In genomic region chr17:25109578-25109977, GRCm38 (mm10) we compare ENCODE assay signal across 9 mouse cellular contexts. TPM values are rescaled to one million over a fixed set of nuclear protein-coding genes. Genes with fewer than 3 reads are reported as not detected.
DNase-seq lines count a peak whose midpoint lies in the region; ATAC-seq and TF ChIP-seq lines count a peak whose summit lies in the region.
"Had no signal": no experiment of that assay in that cellular context is flagged by ENCODE, and none has a peak within 500 bp of the region (broad histone marks: within the 10 kb centered on the region; RNA-seq: fewer than 3 reads in every experiment).

No protein-coding gene starts in this region.

- no peaks in the 10 kb centered on the region for H3K9me3 ChIP-seq in midbrain, postnatal 0 days (ENCODE audit: low read length)
- no peaks in the 10 kb centered on the region for H3K9me3 ChIP-seq in midbrain, embryonic 16.5 days (replicated peaks; ENCODE audit: control insufficient read depth, low read length, poor library complexity, severe bottlenecking)
- H3K9me3 ChIP-seq: heart, embryonic 13.5 days had no signal

- no peak overlapping the region for H3K4me3 ChIP-seq in midbrain, postnatal 0 days (ENCODE audit: low read depth, low read length)
- no peak overlapping the region for H3K4me3 ChIP-seq in midbrain, embryonic 16.5 days (ENCODE audit: low read depth, low read length)
- H3K4me3 ChIP-seq: heart, embryonic 13.5 days had no signal

- no peak for ATAC-seq in midbrain, postnatal 0 days (ENCODE audit: low FRiP score)
- ATAC-seq in midbrain, embryonic 16.5 days, result no peak

- no peak overlapping the region for H3K4me2 ChIP-seq in midbrain, postnatal 0 days (ENCODE audit: low read depth, low read length, poor library complexity, severe bottlenecking)
- no peak overlapping the region for H3K4me2 ChIP-seq in midbrain, embryonic 16.5 days (ENCODE audit: low read length)
- H3K4me2 ChIP-seq: heart, embryonic 13.5 days had no signal

- TF ChIP-seq CTCF in midbrain, postnatal 0 days (IDR thresholded peaks at IDR 0.05), result peak; percentile 72

- no peak overlapping the region for H3K9ac ChIP-seq in midbrain, postnatal 0 days (replicated peaks; ENCODE audit: low read length, poor library complexity, severe bottlenecking)
- no peak overlapping the region for H3K9ac ChIP-seq in midbrain, embryonic 16.5 days (ENCODE audit: low read depth, low read length)
- H3K9ac ChIP-seq: heart, embryonic 13.5 days had no signal

- 81% methylated on average over 2 of the region's 2 CpGs for WGBS in midbrain, postnatal 0 days
- 72% methylated on average over 2 of the region's 2 CpGs for WGBS in midbrain, embryonic 16.5 days

- no peaks in the 10 kb centered on the region for H3K27me3 ChIP-seq in midbrain, postnatal 0 days (ENCODE audit: insufficient read depth, low read length)
- H3K27me3 ChIP-seq in midbrain, embryonic 16.5 days (ENCODE audit: control insufficient read depth, insufficient read depth, low read depth, low read length), result no peaks in the 10 kb centered on the region
- H3K27me3 ChIP-seq: heart, embryonic 13.5 days had no signal

- H3K27ac ChIP-seq in midbrain, postnatal 0 days (ENCODE audit: low read depth, low read length), result no peak overlapping the region
- H3K27ac ChIP-seq in midbrain, embryonic 16.5 days (ENCODE audit: low read length), result no peak overlapping the region
- H3K27ac ChIP-seq: heart, embryonic 13.5 days had no signal

- H3K4me1 ChIP-seq in midbrain, postnatal 0 days (ENCODE audit: insufficient read depth, low read length), result peaks cover under 1% of the 10 kb centered on the region; the same call in 1 of the 2 replicates
- H3K4me1 ChIP-seq in midbrain, embryonic 16.5 days (ENCODE audit: control insufficient read depth, insufficient read depth, low read length), result peaks cover 1% of the 10 kb centered on the region; the same call in 1 of the 2 replicates

- DNase-seq in adrenal gland, adult 2 months, result peak; percentile 59
- DNase-seq in adrenal gland, adult 8-10 months, result no peak
- DNase-seq in midbrain, postnatal 0 days (ENCODE audit: low spot score), result peak; percentile 23
- peak; percentile 60 for DNase-seq in embryo, embryonic 10.5 days (ENCODE audit: low spot score)
- peak; percentile 73 for DNase-seq in kidney, postnatal 10 days
- DNase-seq in mesoderm, embryonic 11.5 days (ENCODE audit: low read depth, low spot score), result peak; percentile 50
- no peak for DNase-seq in layer of hippocampus, postnatal 25 days (ENCODE audit: extremely low spot score in 1 of 2, low spot score in 1 of 2)

- peaks cover 55% of the 10 kb centered on the region for H3K36me3 ChIP-seq in midbrain, postnatal 0 days (ENCODE audit: insufficient read depth, low read length)
- peaks cover 34% of the 10 kb centered on the region for H3K36me3 ChIP-seq in midbrain, embryonic 16.5 days (ENCODE audit: control insufficient read depth, insufficient read depth, low read length)

RNA-seq across cellular contexts. Expression of gene Telo2, which starts 6.2 kb away (rescaled TPM):
- total RNA-seq in adrenal gland, adult 2 months (2021), result 10 to 100 TPM; 16.4 to 24.5 TPM
- polyA plus RNA-seq in adrenal gland, adult 2 months (2012; rRNA removed), result 15.5 and 15.7 TPM in 2 replicates
- 10 to 100 TPM; 24.0 to 40.2 (median 29.5) TPM for total RNA-seq in adrenal gland, adult 8-10 months (2022)
- total RNA-seq in midbrain, postnatal 0 days (2014; rRNA removed), result 45.0 and 56.3 TPM in 2 replicates
- polyA plus RNA-seq in midbrain, postnatal 0 days (2015; fragmentation: Nextera tagmentation; extraction: Ambion mirVana), result 34.9 and 36.5 TPM in 2 replicates
- polyA plus RNA-seq in midbrain, embryonic 16.5 days (2015; fragmentation: Nextera tagmentation; extraction: Ambion mirVana), result 51.9 and 53.4 TPM in 2 replicates
- total RNA-seq in layer of hippocampus, postnatal 25 days (2021), result 10 to 100 TPM; 29.3 to 43.2 TPM

RNA-seq across cellular contexts. Expression of gene Ptx4, which starts 11.0 kb away (rescaled TPM):
- not detected for total RNA-seq in adrenal gland, adult 2 months (2021)
- polyA plus RNA-seq in adrenal gland, adult 2 months (2012; rRNA removed), result not detected in 2 replicates
- total RNA-seq in adrenal gland, adult 8-10 months (2022), result not detected
- total RNA-seq in midbrain, postnatal 0 days (2014; rRNA removed), result 0.42 TPM in 1 of 2 replicates, not detected in the other
- polyA plus RNA-seq in midbrain, postnatal 0 days (2015; fragmentation: Nextera tagmentation; extraction: Ambion mirVana), result 0.20 and 0.59 TPM in 2 replicates
- polyA plus RNA-seq in midbrain, embryonic 16.5 days (2015; fragmentation: Nextera tagmentation; extraction: Ambion mirVana), result 0.38 TPM in 1 of 2 replicates, not detected in the other
- 1 to 10 TPM; 2.5 to 2.9 TPM for total RNA-seq in layer of hippocampus, postnatal 25 days (2021)

RNA-seq across cellular contexts. Expression of gene Clcn7, which starts 23.6 kb away (rescaled TPM):
- total RNA-seq in adrenal gland, adult 2 months (2021), result 10 to 100 TPM; 38.3 to 48.6 TPM
- polyA plus RNA-seq in adrenal gland, adult 2 months (2012; rRNA removed), result 33.9 and 37.4 TPM in 2 replicates
- 10 to 100 TPM; 47.4 to 77.7 (median 67.8) TPM for total RNA-seq in adrenal gland, adult 8-10 months (2022)
- 37.9 and 39.5 TPM in 2 replicates for total RNA-seq in midbrain, postnatal 0 days (2014; rRNA removed)
- polyA plus RNA-seq in midbrain, postnatal 0 days (2015; fragmentation: Nextera tagmentation; extraction: Ambion mirVana), result 25.5 and 26.7 TPM in 2 replicates
- polyA plus RNA-seq in midbrain, embryonic 16.5 days (2015; fragmentation: Nextera tagmentation; extraction: Ambion mirVana), result 33.6 and 36.1 TPM in 2 replicates
- 10 to 100 TPM; 49.6 to 54.2 TPM for total RNA-seq in layer of hippocampus, postnatal 25 days (2021)

RNA-seq across cellular contexts. Expression of gene Tmem204, which starts 26.2 kb away (rescaled TPM):
- 10 to 100 TPM; 32.2 to 44.8 TPM for total RNA-seq in adrenal gland, adult 2 months (2021)
- 59.2 and 64.1 TPM in 2 replicates for polyA plus RNA-seq in adrenal gland, adult 2 months (2012; rRNA removed)
- total RNA-seq in adrenal gland, adult 8-10 months (2022), result 10 to 100 TPM; 35.3 to 56.0 (median 52.6) TPM
- total RNA-seq in midbrain, postnatal 0 days (2014; rRNA removed), result 11.1 and 11.2 TPM in 2 replicates
- 8.2 and 8.3 TPM in 2 replicates for polyA plus RNA-seq in midbrain, postnatal 0 days (2015; fragmentation: Nextera tagmentation; extraction: Ambion mirVana)
- polyA plus RNA-seq in midbrain, embryonic 16.5 days (2015; fragmentation: Nextera tagmentation; extraction: Ambion mirVana), result 10.3 and 11.1 TPM in 2 replicates
- total RNA-seq in layer of hippocampus, postnatal 25 days (2021), result 1 to 10 TPM; 8.0 to 8.4 TPM

RNA-seq across cellular contexts. Expression of gene Ccdc154, which starts 52.7 kb away (rescaled TPM):
- under 1 TPM in 1 of 2 experiments, not detected in 1; 0.12 TPM for total RNA-seq in adrenal gland, adult 2 months (2021)
- polyA plus RNA-seq in adrenal gland, adult 2 months (2012; rRNA removed), result 0.03 and 0.07 TPM in 2 replicates
- under 1 TPM in 3 of 4 experiments, not detected in 1; 0.09 to 0.34 (median 0.19) TPM for total RNA-seq in adrenal gland, adult 8-10 months (2022)
- total RNA-seq in midbrain, postnatal 0 days (2014; rRNA removed), result not detected in 2 replicates
- not detected in 2 replicates for polyA plus RNA-seq in midbrain, postnatal 0 days (2015; fragmentation: Nextera tagmentation; extraction: Ambion mirVana)
- polyA plus RNA-seq in midbrain, embryonic 16.5 days (2015; fragmentation: Nextera tagmentation; extraction: Ambion mirVana), result not detected in 2 replicates
- not detected for total RNA-seq in layer of hippocampus, postnatal 25 days (2021)
- polyA plus RNA-seq: heart, embryonic 13.5 days had no signal

Comparison
In these comparisons a context has a peak if more than half of its experiments do, and no peak if none do; other contexts are left out.
1. DNase-seq: peak in adrenal gland, adult 2 months (single experiment), midbrain, postnatal 0 days (single experiment), embryo, embryonic 10.5 days (single experiment), kidney, postnatal 10 days (single experiment) and mesoderm, embryonic 11.5 days (single experiment); none in adrenal gland, adult 8-10 months (single experiment) and layer of hippocampus, postnatal 25 days (0 of 2).